Mouse (Mus musculus) heart, postnatal 0 days (tissue): ENCODE results near the gene Grm8. TPM values are rescaled to one million over a fixed set of nuclear protein-coding genes. Genes with fewer than 3 reads are reported as not detected.

ENCODE experiments used
- ATAC-seq: fragments of 200-750 bp; cut with Nextera tagmentation; 2 replicates; pipeline ENCODE4 v1.8.0; 2017; ENCODE audit warnings: low read depth, moderate number of reproducible peaks, moderate library complexity; ENCODE audit not compliant: insufficient read depth
- DNase-seq: peaks from one replicate; pipeline ENCODE4 v3.0.0-alpha.2; 2016; ENCODE audit warnings: low spot score
- H3K27ac ChIP-seq: fragments of 300-500 bp; sonication (generic); 2 replicates; pipeline ENCODE4 v1.5.1; 2014; ENCODE audit warnings: low read depth, mild to moderate bottlenecking
- H3K27me3 ChIP-seq: fragments of 300-500 bp; sonication (generic); 2 replicates; pipeline ENCODE4 v1.6.1; 2014; ENCODE audit warnings: low read length, mixed read lengths; ENCODE audit not compliant: control insufficient read depth, insufficient read depth
- H3K36me3 ChIP-seq: fragments of 300-500 bp; sonication (generic); replicated peaks from 2 replicates; pipeline ENCODE4 v1.6.1; 2014; ENCODE audit warnings: low read length, mixed read lengths; ENCODE audit not compliant: control insufficient read depth, insufficient read depth
- H3K4me1 ChIP-seq: fragments of 300-500 bp; sonication (generic); 2 replicates; pipeline ENCODE4 v1.6.1; 2014; ENCODE audit warnings: antibody characterized with exemption; ENCODE audit not compliant: control insufficient read depth, insufficient read depth
- H3K4me2 ChIP-seq: fragments of 300-500 bp; sonication (generic); 2 replicates; pipeline ENCODE4 v1.6.1; 2014; ENCODE audit warnings: low read depth, mild to moderate bottlenecking, low read length, moderate library complexity
- H3K4me3 ChIP-seq: fragments of 300-500 bp; sonication (generic); 2 replicates; pipeline ENCODE4 v1.5.1; 2014; ENCODE audit warnings: low read depth, low read length
- H3K9ac ChIP-seq: fragments of 300-500 bp; sonication (generic); replicated peaks from 2 replicates; pipeline ENCODE4 v1.6.1; 2014; ENCODE audit warnings: low read depth, low read length, mixed read lengths
- H3K9me3 ChIP-seq: fragments of 300-500 bp; sonication (generic); replicated peaks from 2 replicates; pipeline ENCODE4 v1.6.1; 2016; ENCODE audit warnings: low read length; ENCODE audit not compliant: control insufficient read depth
- CTCF ChIP-seq: IDR thresholded peaks from 2 replicates; pipeline ENCODE4 v1.5.1; 2016; ENCODE audit warnings: antibody characterized with exemption, control low read depth, low read depth
- EP300 ChIP-seq: IDR thresholded peaks from 2 replicates; pipeline ENCODE4 v1.6.1; 2016; ENCODE audit warnings: antibody characterized with exemption, low read depth
- WGBS: fragments of 180-500 bp; shearing (Covaris S2); extraction: QIAGEN DNeasy Blood & Tissue Kit; methylation state at CpG from one replicate; pipeline ENCODE4 v1.1.7; 2014; 5-methylcytosine and 5-hydroxymethylcytosine counted together
- polyA plus RNA-seq: library from polyadenylated mRNA; unstranded; fragments of >200 nt; fragmentation: Nextera tagmentation; extraction: Ambion mirVana; gene quantifications from 2 replicates; pipeline ENCODE4 v1.2.1, GENCODE M21; 2015
- total RNA-seq: library from RNA; depleted of rRNA; stranded (reverse); fragments of >200 nt; gene quantifications from 2 replicates; pipeline ENCODE4 v1.2.3, GENCODE M21; 2014; ENCODE audit warnings: low replicate concordance

Grm8 gene
- total and polyA plus RNA-seq, 2 experiments from 2014 or later, result not detected

- no peak overlapping the region for H3K9ac ChIP-seq
- 75% methylated on average over 3 of the region's 3 CpGs for WGBS
- TF ChIP-seq CTCF (no peak), EP300 (no peak)
- no peak overlapping the region for H3K4me3 ChIP-seq
- no peak for ATAC-seq
- no peaks in the 10 kb centered on the region for H3K9me3 ChIP-seq
- H3K4me2 ChIP-seq, result no peak overlapping the region
- DNase-seq, result no peak
- no peaks in the 10 kb centered on the region for H3K27me3 ChIP-seq
- H3K4me1 ChIP-seq, result no peaks in the 10 kb centered on the region
- no peaks in the 10 kb centered on the region for H3K36me3 ChIP-seq
- no peak overlapping the region for H3K27ac ChIP-seq
Measured at GRCm38 (mm10) chr6:28091836-28092235, 43.1 kb downstream of the Grm8 start.

- H3K4me1 ChIP-seq, result no peaks in the 10 kb centered on the region
- no peak overlapping the region for H3K4me3 ChIP-seq
- DNase-seq (no peak), ATAC-seq (no peak)
- no peak overlapping the region for H3K9ac ChIP-seq
- H3K36me3 ChIP-seq, result no peaks in the 10 kb centered on the region
- no peaks in the 10 kb centered on the region for H3K9me3 ChIP-seq
- H3K4me2 ChIP-seq, result no peak overlapping the region
- no peak overlapping the region for H3K27ac ChIP-seq
- H3K27me3 ChIP-seq, result no peaks in the 10 kb centered on the region
- no peak for TF ChIP-seq EP300
- no peak for TF ChIP-seq CTCF
Measured at GRCm38 (mm10) chr6:28090981-28091380, 44.0 kb downstream of the Grm8 start.

- no peak overlapping the region for H3K9ac ChIP-seq
- ATAC-seq (no peak), DNase-seq (no peak)
- H3K4me1 ChIP-seq, result no peaks in the 10 kb centered on the region
- H3K4me2 ChIP-seq, result no peak overlapping the region
- H3K27ac ChIP-seq, result no peak overlapping the region
- no peaks in the 10 kb centered on the region for H3K27me3 ChIP-seq
- no peak for TF ChIP-seq CTCF
- TF ChIP-seq EP300, result no peak
- WGBS, result 80% methylated on average over 3 of the region's 3 CpGs
- no peaks in the 10 kb centered on the region for H3K9me3 ChIP-seq
- no peaks in the 10 kb centered on the region for H3K36me3 ChIP-seq
- H3K4me3 ChIP-seq, result no peak overlapping the region
Measured at GRCm38 (mm10) chr6:28075534-28075933, 59.4 kb downstream of the Grm8 start.

- DNase-seq, result no peak
- H3K36me3 ChIP-seq, result no peaks in the 10 kb centered on the region
- H3K27me3 ChIP-seq, result no peaks in the 10 kb centered on the region
- no peak overlapping the region for H3K9ac ChIP-seq
- H3K27ac ChIP-seq, result no peak overlapping the region
- H3K4me1 ChIP-seq, result no peaks in the 10 kb centered on the region
- no peak for ATAC-seq
- 46% methylated on average over 3 of the region's 3 CpGs for WGBS
- no peak overlapping the region for H3K4me3 ChIP-seq
- H3K9me3 ChIP-seq, result no peaks in the 10 kb centered on the region
- no peak for TF ChIP-seq CTCF
- TF ChIP-seq EP300, result no peak
- no peak overlapping the region for H3K4me2 ChIP-seq
Measured at GRCm38 (mm10) chr6:28074470-28074869, 60.5 kb downstream of the Grm8 start.

GRCm38 (mm10) chr6:28051966-28052365, 83.0 kb downstream of the Grm8 start:
- WGBS, result 79% methylated on average over 2 of the region's 2 CpGs
- no peak overlapping the region for H3K4me3 ChIP-seq
- ATAC-seq, result no peak
- no peak for DNase-seq
- no peaks in the 10 kb centered on the region for H3K4me1 ChIP-seq
- H3K27ac ChIP-seq, result no peak overlapping the region
- H3K36me3 ChIP-seq, result no peaks in the 10 kb centered on the region
- H3K9me3 ChIP-seq, result no peaks in the 10 kb centered on the region
- no peak for TF ChIP-seq EP300
- TF ChIP-seq CTCF, result no peak
- no peak overlapping the region for H3K9ac ChIP-seq
- no peak overlapping the region for H3K4me2 ChIP-seq
- H3K27me3 ChIP-seq, result no peaks in the 10 kb centered on the region

- Histone ChIP-seq H3K36me3 (no peaks in the 10 kb centered on the region), H3K4me1 (no peaks in the 10 kb centered on the region), H3K27me3 (no peaks in the 10 kb centered on the region), H3K9me3 (no peaks in the 10 kb centered on the region), H3K9ac (no peak overlapping the region), H3K4me2 (no peak overlapping the region), H3K27ac (no peak overlapping the region), H3K4me3 (no peak overlapping the region)
- no peak for TF ChIP-seq EP300
- TF ChIP-seq CTCF, result no peak
- ATAC-seq (no peak), DNase-seq (no peak)
- WGBS, result 59% methylated on average over 3 of the region's 3 CpGs
Measured at GRCm38 (mm10) chr6:28042339-28042738, 92.6 kb downstream of the Grm8 start.
